Mouse (Mus musculus) lung, postnatal 0 days (tissue): ENCODE data around the gene Ugt1a10. TPM values are rescaled to one million over a fixed set of nuclear protein-coding genes. Genes with fewer than 3 reads are reported as not detected.

Experiments used
- ATAC-seq: fragments of 200-750 bp; cut with Nextera tagmentation; 2 replicates; pipeline ENCODE4 v1.8.0; 2017; ENCODE audit warnings: moderate library complexity
- DNase-seq: peaks from one replicate; pipeline ENCODE4 v3.0.0-alpha.2; 2016; ENCODE audit warnings: low spot score
- H3K27ac ChIP-seq: fragments of 300-500 bp; sonication (generic); 2 replicates; pipeline ENCODE4 v1.5.1; 2014; ENCODE audit warnings: antibody characterized with exemption, mild to moderate bottlenecking, low read length, mixed read lengths
- H3K27me3 ChIP-seq: fragments of 300-500 bp; sonication (generic); replicated peaks from 2 replicates; pipeline ENCODE4 v1.6.1; 2014; ENCODE audit warnings: low read length, mixed read lengths; ENCODE audit not compliant: insufficient read depth
- H3K36me3 ChIP-seq: fragments of 300-500 bp; sonication (generic); 2 replicates; pipeline ENCODE4 v1.6.1; 2014; ENCODE audit warnings: low read length, mixed read lengths; ENCODE audit not compliant: insufficient read depth
- H3K4me1 ChIP-seq: fragments of 300-500 bp; sonication (generic); 2 replicates; pipeline ENCODE4 v1.6.1; 2014; ENCODE audit warnings: antibody characterized with exemption, low read depth, low read length, mixed read lengths; ENCODE audit not compliant: insufficient read depth
- H3K4me2 ChIP-seq: fragments of 300-500 bp; sonication (generic); replicated peaks from 2 replicates; pipeline ENCODE4 v1.6.1; 2014; ENCODE audit warnings: low read depth, mild to moderate bottlenecking, low read length, moderate library complexity, mixed read lengths
- H3K4me3 ChIP-seq: fragments of 300-500 bp; sonication (generic); 2 replicates; pipeline ENCODE4 v1.5.1; 2014; ENCODE audit warnings: low read depth, low read length
- H3K9ac ChIP-seq: fragments of 300-500 bp; sonication (generic); replicated peaks from 2 replicates; pipeline ENCODE4 v1.6.1; 2014; ENCODE audit warnings: low read depth, mild to moderate bottlenecking
- H3K9me3 ChIP-seq: fragments of 300-500 bp; sonication (generic); 2 replicates; pipeline ENCODE4 v1.6.1; 2016; ENCODE audit warnings: low read length, mixed read lengths
- CTCF ChIP-seq: IDR thresholded peaks from 2 replicates; pipeline ENCODE4 v1.5.1; 2016; ENCODE audit warnings: antibody characterized with exemption, mild to moderate bottlenecking
- EP300 ChIP-seq: IDR thresholded peaks from 2 replicates; pipeline ENCODE4 v1.6.1; 2016; ENCODE audit warnings: antibody characterized with exemption, mild to moderate bottlenecking, control low read depth
- WGBS: fragments of 180-500 bp; shearing (Covaris S2); extraction: QIAGEN DNeasy Blood & Tissue Kit; methylation state at CpG from one replicate; pipeline ENCODE4 v1.1.7; 2014; 5-methylcytosine and 5-hydroxymethylcytosine counted together
- polyA plus RNA-seq: library from polyadenylated mRNA; unstranded; fragments of >200 nt; fragmentation: Nextera tagmentation; extraction: Ambion mirVana; gene quantifications from 2 replicates; pipeline ENCODE4 v1.2.1, GENCODE M21; 2015

Gene Ugt1a10
- polyA plus RNA-seq, 1 experiment from 2014 or later: not detected

DNA sequence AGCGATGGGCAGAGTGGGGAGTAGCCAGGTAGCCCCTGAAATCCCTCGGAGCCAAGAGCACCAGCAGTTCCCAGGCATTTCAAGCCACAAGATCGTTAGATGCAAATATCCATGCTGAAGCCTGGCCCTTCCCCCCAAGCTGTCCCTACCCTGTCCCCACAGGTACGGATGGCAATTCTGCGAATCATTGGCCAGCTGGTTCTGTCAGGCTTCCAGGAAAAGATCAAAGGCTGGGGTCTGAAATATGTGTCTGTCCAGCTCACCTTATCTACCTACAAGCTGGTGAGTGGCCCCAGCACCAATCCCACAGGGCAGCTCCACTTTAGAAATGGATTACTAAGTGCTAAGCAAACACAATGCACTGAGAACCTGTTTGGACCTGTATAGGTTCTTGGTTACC lies 182.1 kb downstream of the Ugt1a10 start:
- DNase-seq (no peak), ATAC-seq (peak; percentile 20)
- TF ChIP-seq EP300 (no peak), CTCF (no peak)
- no peak overlapping the region for H3K4me2 ChIP-seq
- H3K27ac ChIP-seq: no peak overlapping the region
- peaks cover 61% of the 10 kb centered on the region for H3K9me3 ChIP-seq
- H3K4me1 ChIP-seq: no peaks in the 10 kb centered on the region
- no peaks in the 10 kb centered on the region for H3K27me3 ChIP-seq
- H3K36me3 ChIP-seq: no peaks in the 10 kb centered on the region
- H3K4me3 ChIP-seq: no peak overlapping the region
- H3K9ac ChIP-seq: no peak overlapping the region
- 68% methylated on average over 5 of the region's 5 CpGs for WGBS

DNA sequence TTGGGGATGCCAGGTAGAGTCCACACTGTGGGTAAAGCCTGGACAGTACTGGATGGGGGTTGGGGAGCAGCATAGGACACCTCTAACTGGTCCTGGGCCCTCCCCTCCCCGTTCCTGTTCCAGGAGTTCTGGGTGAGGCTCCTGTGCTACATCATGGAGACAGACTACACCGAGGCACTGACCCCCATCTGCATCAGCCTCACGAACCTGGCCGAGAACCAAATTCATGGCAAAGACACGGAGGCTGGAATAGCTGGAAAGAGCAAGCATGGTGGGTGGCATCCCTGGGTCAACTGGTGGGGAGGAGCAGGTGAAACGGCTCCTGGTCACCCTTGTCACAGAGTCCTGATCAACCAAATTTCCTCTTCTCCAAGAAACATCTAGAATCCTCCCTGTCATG lies 183.6 kb downstream of the Ugt1a10 start:
- no peaks in the 10 kb centered on the region for H3K4me1 ChIP-seq
- H3K27me3 ChIP-seq: no peaks in the 10 kb centered on the region
- no peak overlapping the region for H3K4me3 ChIP-seq
- peak; percentile 27 for DNase-seq
- no peak for ATAC-seq
- no peak overlapping the region for H3K27ac ChIP-seq
- 73% methylated on average over 6 of the region's 6 CpGs for WGBS
- TF ChIP-seq CTCF (no peak), EP300 (no peak)
- no peak overlapping the region for H3K4me2 ChIP-seq
- peaks cover 56% of the 10 kb centered on the region for H3K9me3 ChIP-seq
- H3K9ac ChIP-seq: no peak overlapping the region
- H3K36me3 ChIP-seq: no peaks in the 10 kb centered on the region

DNA sequence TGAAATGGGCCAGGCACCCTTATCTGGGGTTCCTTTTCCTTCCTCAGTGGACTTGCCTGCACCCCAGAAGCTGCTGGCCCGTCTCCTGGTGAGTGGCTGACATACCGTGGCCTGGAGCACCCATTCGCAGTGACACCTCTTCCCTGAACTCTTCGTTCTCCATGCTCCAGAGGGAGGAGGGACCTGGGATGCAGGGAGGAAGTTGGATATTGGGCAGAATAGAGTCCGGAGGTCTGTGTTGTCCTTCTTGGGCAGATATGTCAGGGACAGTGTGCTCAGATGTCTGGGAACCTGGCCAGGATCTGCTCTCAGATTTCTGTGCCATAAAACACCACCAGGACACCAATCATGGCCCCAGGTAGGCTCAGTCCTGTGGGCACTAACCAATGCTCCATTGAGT lies 184.9 kb downstream of the Ugt1a10 start:
- TF ChIP-seq EP300 (no peak), CTCF (no peak)
- ATAC-seq (no peak), DNase-seq (peak; percentile 30)
- Histone ChIP-seq H3K4me1 (no peaks in the 10 kb centered on the region), H3K9me3 (peaks cover 58% of the 10 kb centered on the region), H3K4me3 (no peak overlapping the region), H3K27ac (no peak overlapping the region), H3K9ac (no peak overlapping the region), H3K27me3 (no peaks in the 10 kb centered on the region), H3K36me3 (no peaks in the 10 kb centered on the region), H3K4me2 (no peak overlapping the region)
- 70% methylated on average over 5 of the region's 5 CpGs for WGBS

DNA sequence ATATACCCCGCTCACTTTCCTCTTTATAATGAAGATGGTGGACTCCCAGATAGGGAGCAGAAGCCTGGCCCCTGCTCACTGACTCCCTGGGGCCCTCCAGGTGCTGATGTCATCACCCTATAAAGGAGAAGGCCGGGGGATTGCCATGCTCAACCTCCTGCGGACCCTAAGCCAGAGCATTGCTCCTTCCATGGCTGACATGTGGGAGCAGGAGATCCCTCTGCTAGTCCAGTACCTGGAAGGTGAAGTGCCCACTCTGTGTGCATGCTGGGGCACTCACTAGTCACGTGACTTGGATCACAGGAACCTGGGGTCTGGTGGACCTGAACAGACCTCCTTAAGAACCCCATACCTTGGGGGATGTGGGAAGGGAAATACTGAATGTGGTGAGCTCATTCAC lies 185.4 kb downstream of the Ugt1a10 start:
- 58% methylated on average over 4 of the region's 4 CpGs for WGBS
- H3K4me3 ChIP-seq: no peak overlapping the region

DNA sequence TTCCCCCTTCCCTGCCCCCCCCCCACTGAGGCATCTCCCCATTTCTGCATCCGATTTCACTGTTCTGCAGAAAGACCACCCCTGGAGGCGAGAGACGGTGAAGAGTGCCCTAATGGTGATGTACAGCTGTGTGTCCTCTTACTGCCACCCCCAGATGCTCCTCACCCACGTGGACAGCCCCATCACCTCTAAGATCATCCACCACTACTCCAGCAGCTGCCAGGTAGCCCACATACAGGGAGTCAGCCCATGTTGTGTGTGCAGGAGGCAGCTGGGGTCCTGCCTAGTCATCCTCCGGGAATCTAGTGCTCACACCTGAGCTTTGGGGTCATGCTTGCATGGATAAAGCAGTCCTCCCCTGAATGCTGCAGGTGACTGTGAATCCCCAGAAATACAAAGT lies 188.7 kb downstream of the Ugt1a10 start:
- WGBS: 60% methylated on average over 5 of the region's 5 CpGs
- Histone ChIP-seq H3K4me2 (no peak overlapping the region), H3K9ac (no peak overlapping the region), H3K27me3 (no peaks in the 10 kb centered on the region), H3K27ac (no peak overlapping the region), H3K36me3 (no peaks in the 10 kb centered on the region), H3K9me3 (peaks cover 63% of the 10 kb centered on the region), H3K4me1 (no peaks in the 10 kb centered on the region), H3K4me3 (no peak overlapping the region)
- DNase-seq (no peak), ATAC-seq (no peak)
- TF ChIP-seq EP300: no peak
- TF ChIP-seq CTCF: no peak

More for the DNA sequence above, 185.4 kb downstream of the Ugt1a10 start:
- Histone ChIP-seq H3K4me2 (no peak overlapping the region), H3K9ac (no peak overlapping the region), H3K27me3 (no peaks in the 10 kb centered on the region), H3K36me3 (no peaks in the 10 kb centered on the region), H3K4me1 (no peaks in the 10 kb centered on the region), H3K9me3 (peaks cover 57% of the 10 kb centered on the region), H3K27ac (no peak overlapping the region)
- DNase-seq (no peak), ATAC-seq (no peak)
- TF ChIP-seq EP300: no peak

DNA sequence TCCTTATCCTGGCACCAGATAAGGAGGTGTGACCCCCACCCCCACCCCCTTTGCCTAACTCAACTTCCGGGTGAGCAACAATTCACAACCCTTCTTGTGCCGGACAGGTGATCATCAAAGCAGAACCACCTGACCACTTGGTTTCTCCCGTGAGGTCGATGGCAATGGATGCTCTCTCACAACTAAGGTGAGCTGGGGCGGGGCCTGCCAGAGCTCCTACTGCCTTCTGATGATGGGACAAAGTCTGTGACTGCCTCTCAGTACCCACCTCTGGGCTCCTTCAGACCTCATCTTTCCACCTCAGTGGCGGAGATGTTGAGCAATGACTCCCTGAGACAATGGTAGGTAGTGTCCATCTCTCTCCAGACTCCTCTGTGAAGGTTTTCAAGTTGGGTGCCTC lies 190.7 kb downstream of the Ugt1a10 start:
- TF ChIP-seq CTCF (no peak), EP300 (no peak)
- ATAC-seq (peak; percentile 7), DNase-seq (no peak)
- no peak overlapping the region for H3K27ac ChIP-seq
- no peak overlapping the region for H3K4me3 ChIP-seq
- H3K9ac ChIP-seq: no peak overlapping the region
- no peak overlapping the region for H3K4me2 ChIP-seq
- no peaks in the 10 kb centered on the region for H3K4me1 ChIP-seq
- 77% methylated on average over 6 of the region's 6 CpGs for WGBS
- H3K36me3 ChIP-seq: no peaks in the 10 kb centered on the region
- H3K9me3 ChIP-seq: peaks cover 71% of the 10 kb centered on the region
- H3K27me3 ChIP-seq: no peaks in the 10 kb centered on the region

DNA sequence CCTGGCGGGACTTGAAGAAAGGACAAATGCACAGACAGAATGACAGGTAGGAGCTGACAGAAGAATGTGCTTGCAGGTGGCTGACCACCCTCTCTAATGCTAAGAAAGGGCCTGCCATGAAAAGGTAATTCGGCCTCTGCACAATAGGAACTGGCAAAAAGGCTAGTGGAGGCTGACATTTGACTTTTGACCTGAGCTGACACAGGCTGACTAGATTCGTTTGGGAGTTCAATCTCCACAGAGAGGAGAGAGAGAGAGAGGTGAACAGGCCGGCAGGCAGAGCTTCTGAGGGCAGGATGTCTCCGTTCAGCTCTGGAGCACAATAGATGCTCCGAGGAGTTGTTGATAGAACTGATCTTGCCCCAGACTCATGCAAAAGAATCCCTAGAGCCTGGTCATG lies 191.2 kb downstream of the Ugt1a10 start:
- Histone ChIP-seq H3K4me1 (no peaks in the 10 kb centered on the region), H3K4me2 (no peak overlapping the region), H3K9me3 (peaks cover 71% of the 10 kb centered on the region), H3K36me3 (no peaks in the 10 kb centered on the region), H3K27me3 (no peaks in the 10 kb centered on the region), H3K27ac (no peak overlapping the region), H3K9ac (no peak overlapping the region), H3K4me3 (no peak overlapping the region)
- ATAC-seq (no peak), DNase-seq (no peak)
- WGBS: 40% methylated on average over 6 of the region's 6 CpGs
- TF ChIP-seq CTCF (no peak), EP300 (no peak)
